ENCODE assay signal across 28 mouse cellular contexts in the genomic region with DNA sequence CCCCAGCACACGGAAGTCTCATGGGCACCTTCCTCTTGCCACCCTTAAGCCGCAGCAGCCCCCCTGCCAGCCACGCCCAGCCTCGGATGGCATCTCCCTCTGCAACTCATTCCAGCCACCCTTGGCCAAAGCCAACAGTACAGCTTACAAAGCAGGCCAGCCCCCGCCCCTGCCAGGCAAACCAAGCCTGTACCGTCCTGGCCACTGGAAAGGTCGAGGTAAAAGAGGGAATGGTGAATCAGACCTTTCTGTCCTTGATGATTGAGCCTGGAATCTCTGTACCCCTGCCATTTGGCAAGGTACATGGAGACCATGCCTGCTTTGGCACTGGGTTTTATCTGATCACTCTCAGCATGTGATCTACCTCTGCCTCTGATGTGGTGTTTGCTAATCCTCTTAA. TPM values are rescaled to one million over a fixed set of nuclear protein-coding genes. Genes with fewer than 3 reads are reported as not detected.
DNase-seq lines count a peak whose midpoint lies in the region; ATAC-seq and TF ChIP-seq lines count a peak whose summit lies in the region.
"Had no signal": no experiment of that assay in that cellular context is flagged by ENCODE, and none has a peak within 500 bp of the region (broad histone marks: within the 10 kb centered on the region; RNA-seq: fewer than 3 reads in every experiment).

No protein-coding gene starts in this region.

- no peak for TF ChIP-seq CTCF in liver, adult 2 months (IDR thresholded peaks at IDR 0.05; ENCODE audit: low read depth, low read length)
- no peak for TF ChIP-seq CTCF in midbrain, postnatal 0 days (IDR thresholded peaks at IDR 0.05)

- no peak for TF ChIP-seq POLR2A in liver, adult 2 months (IDR thresholded peaks at IDR 0.05; ENCODE audit: extremely low read depth, insufficient read depth, low read length)

- no peak overlapping the region for H3K4me2 ChIP-seq in forebrain, embryonic 15.5 days (replicated peaks)
- no peak overlapping the region for H3K4me2 ChIP-seq in liver, embryonic 11.5 days
- no peak overlapping the region for H3K4me2 ChIP-seq in midbrain, postnatal 0 days (ENCODE audit: low read depth, low read length, poor library complexity, severe bottlenecking)
- H3K4me2 ChIP-seq: heart, embryonic 11.5 days; limb, embryonic 12.5 days; lung, embryonic 14.5 days; neural tube, embryonic 12.5 days had no signal

- no peak overlapping the region for H3K9ac ChIP-seq in forebrain, embryonic 15.5 days (replicated peaks)
- no peak overlapping the region for H3K9ac ChIP-seq in liver, adult 2 months (ENCODE audit: low read depth, low read length)
- no peak overlapping the region for H3K9ac ChIP-seq in liver, embryonic 11.5 days (ENCODE audit: low read depth, low read length)
- H3K9ac ChIP-seq in midbrain, postnatal 0 days (replicated peaks; ENCODE audit: low read length, poor library complexity, severe bottlenecking), result no peak overlapping the region
- H3K9ac ChIP-seq: limb, embryonic 12.5 days; liver, embryonic 14.5 days; lung, embryonic 14.5 days; neural tube, embryonic 12.5 days had no signal

- no peaks in the 10 kb centered on the region for H3K27me3 ChIP-seq in forebrain, embryonic 15.5 days
- H3K27me3 ChIP-seq in forebrain, embryonic 10.5 days (ENCODE audit: poor library complexity, severe bottlenecking), result no peaks in the 10 kb centered on the region
- H3K27me3 ChIP-seq in liver, adult 2 months (ENCODE audit: control insufficient read depth, insufficient read depth, low read length), result no peaks in the 10 kb centered on the region
- H3K27me3 ChIP-seq in liver, embryonic 11.5 days (replicated peaks; ENCODE audit: control insufficient read depth, insufficient read depth, low read length), result no peaks in the 10 kb centered on the region
- H3K27me3 ChIP-seq in midbrain, postnatal 0 days (ENCODE audit: insufficient read depth, low read length), result no peaks in the 10 kb centered on the region
- H3K27me3 ChIP-seq: limb, embryonic 12.5 days; megakaryocyte, embryonic 14.5 days; neural tube, embryonic 12.5 days had no signal

- 0 out of 2 replicates have a peak, but pooled peaks have one; percentile 13 for ATAC-seq in forebrain, embryonic 15.5 days (replicated peaks)
- ATAC-seq in liver, embryonic 11.5 days (replicated peaks; ENCODE audit: low FRiP score), result no peak
- 0 out of 2 replicates have a peak, but pooled peaks have one; percentile 20 for ATAC-seq in midbrain, postnatal 0 days (ENCODE audit: low FRiP score)
- ATAC-seq in erythroblast, adult 5-6 weeks (replicated peaks; ENCODE audit: low FRiP score, poor library complexity, severe bottlenecking), result no peak
- ATAC-seq: CD4-positive, CD25-positive, alpha-beta regulatory T cell, adult 4 months; intestine, postnatal 0 days had no signal

- WGBS in forebrain, embryonic 15.5 days, result 89% methylated on average over 7 of the region's 7 CpGs
- WGBS in forebrain, embryonic 10.5 days, result 89% methylated on average over 7 of the region's 7 CpGs
- WGBS in liver, adult 2 months, result 78% methylated on average over 7 of the region's 7 CpGs
- WGBS in liver, embryonic 11.5 days, result 82% methylated on average over 7 of the region's 7 CpGs
- 93% methylated on average over 7 of the region's 7 CpGs for WGBS in midbrain, postnatal 0 days

- no peaks in the 10 kb centered on the region for H3K4me1 ChIP-seq in forebrain, embryonic 15.5 days
- no peaks in the 10 kb centered on the region for H3K4me1 ChIP-seq in forebrain, embryonic 10.5 days
- no peaks in the 10 kb centered on the region for H3K4me1 ChIP-seq in liver, adult 2 months (ENCODE audit: control insufficient read depth, insufficient read depth, low read length)
- no peaks in the 10 kb centered on the region for H3K4me1 ChIP-seq in liver, embryonic 11.5 days (replicated peaks; ENCODE audit: control insufficient read depth, insufficient read depth, low read length)
- H3K4me1 ChIP-seq in midbrain, postnatal 0 days (ENCODE audit: insufficient read depth, low read length), result no peaks in the 10 kb centered on the region
- H3K4me1 ChIP-seq: hindbrain, embryonic 10.5 days; limb, embryonic 12.5 days; megakaryocyte, embryonic 14.5 days; neural tube, embryonic 12.5 days had no signal

- no peak overlapping the region for H3K27ac ChIP-seq in forebrain, embryonic 15.5 days (replicated peaks)
- H3K27ac ChIP-seq in forebrain, embryonic 10.5 days, result no peak overlapping the region
- H3K27ac ChIP-seq in liver, adult 2 months (replicated peaks; ENCODE audit: insufficient read depth, low read depth, low read length), result no peak overlapping the region
- H3K27ac ChIP-seq in liver, embryonic 11.5 days (ENCODE audit: low read depth, low read length), result no peak overlapping the region
- H3K27ac ChIP-seq in midbrain, postnatal 0 days (ENCODE audit: low read depth, low read length), result no peak overlapping the region
- H3K27ac ChIP-seq: hindbrain, embryonic 10.5 days; limb, embryonic 12.5 days; liver, embryonic 14.5 days; neural tube, embryonic 12.5 days had no signal

- DNase-seq in forebrain, embryonic 10.5 days (ENCODE audit: extremely low spot score, low spot score), result no peak
- DNase-seq in liver, adult 2 months (ENCODE audit: extremely low read depth, low read depth, low spot score), result peak; percentile 15
- DNase-seq in liver, embryonic 11.5 days (ENCODE audit: low spot score), result no peak
- DNase-seq in adrenal gland, adult 8-10 months, result peak; percentile 69
- DNase-seq in midbrain, postnatal 0 days (ENCODE audit: low spot score), result no peak
- DNase-seq: cerebellum, adult 2 months; kidney, postnatal 36 days; layer of hippocampus, postnatal 36 days; lung, embryonic 14.5 days; lung, postnatal 36 days; right cerebral cortex, postnatal 14 days had no signal

- H3K4me3 ChIP-seq in forebrain, embryonic 15.5 days, result no peak overlapping the region
- no peak overlapping the region for H3K4me3 ChIP-seq in forebrain, embryonic 10.5 days
- no peak overlapping the region for H3K4me3 ChIP-seq in liver, adult 2 months (ENCODE audit: insufficient read depth, low read depth, low read length)
- no peak overlapping the region for H3K4me3 ChIP-seq in liver, embryonic 11.5 days (ENCODE audit: low read depth, low read length)
- H3K4me3 ChIP-seq in midbrain, postnatal 0 days (ENCODE audit: low read depth, low read length), result no peak overlapping the region
- H3K4me3 ChIP-seq: hindbrain, embryonic 10.5 days; limb, embryonic 12.5 days; megakaryocyte, embryonic 14.5 days; neural tube, embryonic 12.5 days had no signal

- no peaks in the 10 kb centered on the region for H3K79me2 ChIP-seq in liver, adult 2 months (ENCODE audit: control insufficient read depth, insufficient read depth, low read length)

- H3K36me3 ChIP-seq in forebrain, embryonic 15.5 days, result peaks cover 64% of the 10 kb centered on the region
- H3K36me3 ChIP-seq in forebrain, embryonic 10.5 days (replicated peaks), result peaks cover 79% of the 10 kb centered on the region
- peaks cover 47% of the 10 kb centered on the region for H3K36me3 ChIP-seq in liver, adult 2 months (ENCODE audit: control insufficient read depth, insufficient read depth, low read length)
- peaks cover 7% of the 10 kb centered on the region; the same call in 1 of the 2 replicates for H3K36me3 ChIP-seq in liver, embryonic 11.5 days (ENCODE audit: control insufficient read depth, insufficient read depth, low read length)
- peaks cover 21% of the 10 kb centered on the region for H3K36me3 ChIP-seq in midbrain, postnatal 0 days (ENCODE audit: insufficient read depth, low read length)

- H3K9me3 ChIP-seq in forebrain, embryonic 15.5 days, result no peaks in the 10 kb centered on the region
- H3K9me3 ChIP-seq in forebrain, embryonic 10.5 days, result no peaks in the 10 kb centered on the region
- no peaks in the 10 kb centered on the region for H3K9me3 ChIP-seq in liver, embryonic 11.5 days (ENCODE audit: control insufficient read depth, low read length)
- H3K9me3 ChIP-seq in midbrain, postnatal 0 days (ENCODE audit: low read length), result no peaks in the 10 kb centered on the region
- H3K9me3 ChIP-seq: hindbrain, embryonic 10.5 days; limb, embryonic 12.5 days; megakaryocyte, embryonic 14.5 days; neural tube, embryonic 12.5 days had no signal

RNA-seq across cellular contexts. Expression of a gene that starts 48.9 kb away (rescaled TPM):
- polyA plus RNA-seq in forebrain, embryonic 15.5 days (2015; fragmentation: Nextera tagmentation; extraction: Ambion mirVana), result not detected in 2 replicates
- polyA plus RNA-seq in forebrain, embryonic 10.5 days (2016; fragmentation: Nextera tagmentation; extraction: Ambion mirVana), result not detected in 2 replicates
- not detected in 2 replicates for total RNA-seq in liver, adult 2 months (2014; rRNA removed)
- not detected in 2 replicates for polyA plus RNA-seq in liver, adult 2 months (2012; rRNA removed)
- polyA plus RNA-seq in liver, embryonic 11.5 days (2014; fragmentation: Nextera tagmentation; extraction: Ambion mirVana), result not detected in 2 replicates
- total RNA-seq in adrenal gland, adult 8-10 months (2022), result not detected
- total RNA-seq in midbrain, postnatal 0 days (2014; rRNA removed), result 0.60 TPM in 1 of 2 replicates, not detected in the other
- polyA plus RNA-seq in midbrain, postnatal 0 days (2015; fragmentation: Nextera tagmentation; extraction: Ambion mirVana), result not detected in 2 replicates
- not detected in 2 replicates for total RNA-seq in erythroblast, adult 5-6 weeks (2015; ENCODE audit: low replicate concordance)
- not detected in 2 replicates for total RNA-seq in erythroblast, adult 5-6 weeks (2017; ENCODE audit: low replicate concordance)
- total RNA-seq: granulocyte monocyte progenitor cell, adult 5-6 weeks; layer of hippocampus, adult 8-10 months; layer of hippocampus, postnatal 36 days; left cerebral cortex, postnatal 10 days had no signal
- polyA plus RNA-seq: CD4-positive, CD25-positive, alpha-beta regulatory T cell, adult 4 months; cerebellum, adult 2 months; forebrain, embryonic 11.5 days; heart, embryonic 11.5 days; heart, postnatal 0 days; hindbrain, embryonic 10.5 days; intestine, postnatal 0 days; kidney, embryonic 14.5 days; limb, embryonic 12.5 days; liver, embryonic 14.5 days; lung, embryonic 14.5 days; neural tube, embryonic 12.5 days; thymus, postnatal 0 days had no signal

Comparison
In these comparisons a context has a peak if more than half of its experiments do, and no peak if none do; other contexts are left out.
1. DNase-seq: peak in liver, adult 2 months (single experiment) and adrenal gland, adult 8-10 months (single experiment); none in forebrain, embryonic 10.5 days (single experiment), liver, embryonic 11.5 days (single experiment) and midbrain, postnatal 0 days (single experiment).
2. ATAC-seq: peak in forebrain, embryonic 15.5 days (single experiment) and midbrain, postnatal 0 days (single experiment); none in liver, embryonic 11.5 days (single experiment) and erythroblast, adult 5-6 weeks (single experiment).